Mouse (Mus musculus): Measurements from ENCODE around the gene Snph. TPM values are rescaled to one million over a fixed set of nuclear protein-coding genes. Genes with fewer than 3 reads are reported as not detected.

Snph gene
- total and polyA plus RNA-seq, 3 experiments = not detected

Other genes starting within 250 kb of the Snph start
- gene 4921509C19Rik, start 156.4 kb downstream of the Snph start, total RNA-seq (2012; rRNA removed) = not detected in 2 replicates
- not detected in 2 replicates for gene 4921509C19Rik, start 156.4 kb downstream of the Snph start, total RNA-seq (2014; rRNA removed)
- gene 4921509C19Rik, start 156.4 kb downstream of the Snph start, polyA plus RNA-seq (2012; ENCODE audit: insufficient read length, low read depth) = not detected in 2 replicates
- gene Nsfl1c, start 138.4 kb downstream of the Snph start, total RNA-seq (2012; rRNA removed) = 165 and 191 TPM in 2 replicates
- gene Nsfl1c, start 138.4 kb downstream of the Snph start, total RNA-seq (2014; rRNA removed) = 84.8 and 87.8 TPM in 2 replicates
- 231 and 263 TPM in 2 replicates for gene Nsfl1c, start 138.4 kb downstream of the Snph start, polyA plus RNA-seq (2012; ENCODE audit: insufficient read length, low read depth)
- 48.3 and 64.5 TPM in 2 replicates for gene Fkbp1a, start 90.1 kb downstream of the Snph start, total RNA-seq (2012; rRNA removed)
- 71.1 and 76.5 TPM in 2 replicates for gene Fkbp1a, start 90.1 kb downstream of the Snph start, total RNA-seq (2014; rRNA removed)
- 369 and 388 TPM in 2 replicates for gene Fkbp1a, start 90.1 kb downstream of the Snph start, polyA plus RNA-seq (2012; ENCODE audit: insufficient read length, low read depth)
- gene Sdcbp2, start 60.0 kb downstream of the Snph start, total RNA-seq (2012; rRNA removed) = 1.4 and 2.3 TPM in 2 replicates
- gene Sdcbp2, start 60.0 kb downstream of the Snph start, total RNA-seq (2014; rRNA removed) = 1.4 and 2.4 TPM in 2 replicates
- gene Sdcbp2, start 60.0 kb downstream of the Snph start, polyA plus RNA-seq (2012; ENCODE audit: insufficient read length, low read depth) = 0.93 and 1.1 TPM in 2 replicates
- gene Rad21l, start 35.9 kb upstream of the Snph start, total RNA-seq (2012; rRNA removed) = not detected in 2 replicates
- not detected in 2 replicates for gene Rad21l, start 35.9 kb upstream of the Snph start, total RNA-seq (2014; rRNA removed)
- gene Rad21l, start 35.9 kb upstream of the Snph start, polyA plus RNA-seq (2012; ENCODE audit: insufficient read length, low read depth) = not detected in 2 replicates
- gene Tmem74b, start 69.4 kb upstream of the Snph start, total RNA-seq (2012; rRNA removed) = 0.21 TPM in 1 of 2 replicates, not detected in the other
- gene Tmem74b, start 69.4 kb upstream of the Snph start, total RNA-seq (2014; rRNA removed) = not detected in 2 replicates
- not detected in 2 replicates for gene Tmem74b, start 69.4 kb upstream of the Snph start, polyA plus RNA-seq (2012; ENCODE audit: insufficient read length, low read depth)
- 29.5 and 30.6 TPM in 2 replicates for gene Psmf1, start 111.6 kb upstream of the Snph start, total RNA-seq (2012; rRNA removed)
- 30.8 and 32.5 TPM in 2 replicates for gene Psmf1, start 111.6 kb upstream of the Snph start, total RNA-seq (2014; rRNA removed)
- gene Psmf1, start 111.6 kb upstream of the Snph start, polyA plus RNA-seq (2012; ENCODE audit: insufficient read length, low read depth) = 51.2 and 59.7 TPM in 2 replicates
- not detected in 2 replicates for gene Rspo4, start 210.3 kb upstream of the Snph start, total RNA-seq (2012; rRNA removed)
- not detected in 2 replicates for gene Rspo4, start 210.3 kb upstream of the Snph start, total RNA-seq (2014; rRNA removed)
- not detected in 2 replicates for gene Rspo4, start 210.3 kb upstream of the Snph start, polyA plus RNA-seq (2012; ENCODE audit: insufficient read length, low read depth)

All from CH12.LX (cell line).